Mouse (Mus musculus) cerebellum, adult 9-10 months (tissue): ENCODE data around the gene Sh3rf3.

Experiments used
- DNase-seq: peaks from one replicate; pipeline ENCODE4 v3.0.0; 2022

Sh3rf3 gene

DNA sequence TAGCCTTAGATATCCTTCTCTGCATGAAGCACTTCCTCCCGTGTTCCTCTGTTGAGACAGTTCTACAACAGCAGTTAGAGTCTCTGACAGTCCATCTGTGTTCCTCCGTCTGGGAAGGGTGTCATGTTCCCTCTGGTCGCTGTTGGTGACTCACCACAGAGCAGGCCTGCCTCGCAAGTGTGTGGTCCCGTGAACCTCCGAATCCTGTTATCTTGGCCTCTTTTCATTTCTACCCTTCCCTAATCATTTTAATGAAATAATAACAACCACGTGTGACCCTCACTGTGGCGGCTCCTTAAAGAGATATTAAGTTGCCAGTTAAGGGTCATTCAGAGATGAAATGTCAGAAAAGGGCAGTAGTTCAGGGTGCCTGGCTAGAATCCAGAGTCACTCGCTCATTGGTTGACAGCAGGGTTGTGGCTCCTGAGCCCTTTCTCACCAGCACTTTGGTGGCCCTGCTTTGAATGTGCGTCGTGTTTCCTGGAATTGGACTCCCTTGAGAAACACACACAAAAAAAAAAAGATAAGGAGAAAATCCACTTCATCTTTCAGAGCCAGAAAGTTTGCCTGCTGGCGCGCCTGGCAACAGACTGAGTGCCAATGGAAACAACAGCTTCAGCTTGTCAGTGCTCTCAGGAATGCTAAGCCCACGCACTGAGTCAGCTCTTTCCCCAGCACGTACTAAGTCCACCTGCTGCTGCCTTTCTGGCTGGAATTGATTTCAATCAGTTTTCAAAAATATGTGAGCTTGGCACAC lies 301.6 kb downstream of the Sh3rf3 start:
- DNase-seq: no peak

GRCm38 (mm10) chr10:59115691-59116090 lies 302.5 kb downstream of the Sh3rf3 start:
- DNase-seq: no peak

DNA sequence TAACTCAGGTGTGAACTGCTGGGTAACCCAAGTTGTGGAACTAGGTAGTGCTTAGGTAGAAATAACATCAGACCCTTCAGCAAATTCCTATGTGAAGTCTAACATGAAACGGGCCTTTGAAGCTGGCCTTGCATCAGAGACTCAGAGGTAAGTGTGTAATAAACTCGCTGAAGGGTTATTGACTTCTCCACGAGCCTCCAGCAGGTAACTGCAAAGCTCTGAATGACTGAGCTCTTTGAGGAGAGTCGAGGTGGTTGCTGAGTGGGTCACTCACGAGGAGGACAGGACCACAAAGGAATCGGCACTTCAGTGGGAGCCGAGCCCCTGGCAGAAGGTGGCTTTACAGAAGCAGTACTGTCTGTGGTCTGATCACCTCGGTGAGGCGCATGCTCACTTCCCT lies 303.2 kb downstream of the Sh3rf3 start:
- DNase-seq: no peak

GRCm38 (mm10) chr10:59117555-59117954 lies 304.4 kb downstream of the Sh3rf3 start:
- no peak for DNase-seq

DNA sequence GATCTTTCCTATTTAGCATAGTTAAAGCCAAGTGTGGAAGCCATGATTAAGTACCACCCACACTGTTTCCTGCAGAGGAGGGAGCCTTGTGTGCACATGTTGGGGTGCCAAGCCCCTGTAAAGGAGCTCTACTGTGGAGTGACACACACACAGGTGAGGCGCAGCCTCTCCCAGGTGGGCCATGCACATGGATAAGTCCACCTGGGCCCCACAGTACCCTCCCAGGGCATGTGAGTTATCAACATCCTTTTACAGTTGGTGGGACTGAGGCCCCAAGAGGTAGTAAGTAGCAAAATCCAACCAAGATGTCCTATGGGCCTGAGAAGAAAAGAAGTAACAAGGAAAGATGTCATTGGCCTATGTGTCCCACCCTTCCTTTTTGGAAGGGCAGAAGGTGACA lies 305.8 kb downstream of the Sh3rf3 start:
- no peak for DNase-seq

- no peak for DNase-seq
Measured at GRCm38 (mm10) chr10:59119811-59120210, 306.7 kb downstream of the Sh3rf3 start.

- no peak for DNase-seq
Measured at GRCm38 (mm10) chr10:59125497-59125896, 312.3 kb downstream of the Sh3rf3 start.

- DNase-seq: no peak
Measured at GRCm38 (mm10) chr10:59127637-59128036, 314.5 kb downstream of the Sh3rf3 start.

DNA sequence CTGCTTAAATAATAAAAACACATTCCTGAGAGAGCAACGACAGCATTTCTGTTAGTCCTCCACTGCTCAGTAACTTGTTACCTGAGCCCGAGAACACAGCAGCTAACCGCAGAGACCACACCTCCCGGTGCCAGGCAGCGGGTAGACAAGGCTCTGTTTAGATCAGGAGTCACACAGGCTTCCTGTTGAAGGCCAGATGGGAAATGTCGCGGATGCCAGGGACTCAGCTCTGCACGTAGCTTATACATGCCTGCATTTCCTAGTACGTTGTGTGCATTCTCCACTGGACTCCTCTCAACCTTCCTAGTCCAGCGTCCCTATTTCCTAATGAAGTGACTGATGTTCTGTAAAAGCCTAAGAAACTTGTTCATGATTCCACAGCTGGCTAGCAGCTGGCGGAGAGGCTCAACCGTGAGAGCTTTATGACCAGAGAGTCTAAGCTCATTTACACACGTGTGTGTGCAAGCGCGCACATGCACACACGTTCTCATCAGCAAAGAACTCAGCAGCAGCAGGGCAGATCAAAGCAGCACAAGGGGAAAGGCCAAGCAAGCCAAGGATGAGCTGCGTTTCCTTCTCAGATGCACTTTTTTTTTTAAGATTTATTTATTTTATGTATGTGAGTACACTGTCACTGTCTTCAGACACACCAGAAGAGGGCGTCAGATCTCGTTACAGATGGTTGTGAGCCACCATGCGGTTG lies 318.9 kb downstream of the Sh3rf3 start:
- no peak for DNase-seq

DNA sequence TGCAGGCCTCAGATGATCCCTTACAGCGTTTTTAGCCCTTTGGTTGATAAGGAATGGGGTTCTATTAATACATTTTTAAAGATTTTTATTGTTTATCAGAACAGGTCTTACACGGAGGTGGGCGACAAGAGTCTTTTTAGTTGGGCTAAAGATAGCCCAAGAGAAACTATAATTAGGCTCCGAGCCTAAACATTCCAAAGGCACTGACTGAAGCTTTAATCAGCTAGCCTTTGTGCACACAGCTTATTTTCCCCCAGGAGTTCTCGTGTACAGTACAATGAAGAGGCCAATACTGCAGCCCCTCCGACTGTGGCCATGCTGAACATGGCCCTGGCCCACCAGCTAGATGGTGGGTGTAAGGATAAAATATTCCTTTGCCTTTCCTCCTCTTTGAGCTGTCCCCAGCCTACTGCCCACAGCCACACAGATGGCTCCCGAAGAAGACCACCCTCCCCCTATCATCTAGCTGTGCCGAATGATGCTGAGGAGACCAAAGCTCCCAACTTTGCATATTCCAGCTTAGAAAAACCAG lies 320.4 kb downstream of the Sh3rf3 start:
- DNase-seq: no peak

- DNase-seq: peak; percentile 28
Measured at GRCm38 (mm10) chr10:59149956-59150383, 336.8 kb downstream of the Sh3rf3 start.

- DNase-seq: no peak
Measured at GRCm38 (mm10) chr10:59150938-59151657, 337.9 kb downstream of the Sh3rf3 start.

- no peak for DNase-seq
Measured at GRCm38 (mm10) chr10:59152544-59153081, 339.5 kb downstream of the Sh3rf3 start.

DNA sequence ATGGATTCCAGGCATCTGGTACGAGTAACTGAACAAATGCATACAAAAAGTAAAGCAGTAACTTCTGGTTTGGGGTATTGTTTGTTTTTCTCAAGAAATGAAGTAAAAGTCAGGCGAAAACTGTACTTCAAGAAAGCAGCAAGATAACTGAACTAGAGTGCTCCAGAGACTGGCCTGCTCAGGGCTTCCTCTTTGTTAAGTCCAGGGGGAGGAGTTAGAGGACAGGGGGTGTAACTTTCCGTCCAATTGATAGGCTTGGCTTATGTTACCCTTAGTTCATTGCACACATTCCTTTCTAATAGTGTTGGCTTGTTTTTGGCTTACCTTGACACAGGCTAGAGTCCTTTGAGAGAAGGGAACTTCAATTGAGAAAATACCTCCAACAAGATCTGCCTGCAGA lies 345.5 kb downstream of the Sh3rf3 start:
- no peak for DNase-seq

DNA sequence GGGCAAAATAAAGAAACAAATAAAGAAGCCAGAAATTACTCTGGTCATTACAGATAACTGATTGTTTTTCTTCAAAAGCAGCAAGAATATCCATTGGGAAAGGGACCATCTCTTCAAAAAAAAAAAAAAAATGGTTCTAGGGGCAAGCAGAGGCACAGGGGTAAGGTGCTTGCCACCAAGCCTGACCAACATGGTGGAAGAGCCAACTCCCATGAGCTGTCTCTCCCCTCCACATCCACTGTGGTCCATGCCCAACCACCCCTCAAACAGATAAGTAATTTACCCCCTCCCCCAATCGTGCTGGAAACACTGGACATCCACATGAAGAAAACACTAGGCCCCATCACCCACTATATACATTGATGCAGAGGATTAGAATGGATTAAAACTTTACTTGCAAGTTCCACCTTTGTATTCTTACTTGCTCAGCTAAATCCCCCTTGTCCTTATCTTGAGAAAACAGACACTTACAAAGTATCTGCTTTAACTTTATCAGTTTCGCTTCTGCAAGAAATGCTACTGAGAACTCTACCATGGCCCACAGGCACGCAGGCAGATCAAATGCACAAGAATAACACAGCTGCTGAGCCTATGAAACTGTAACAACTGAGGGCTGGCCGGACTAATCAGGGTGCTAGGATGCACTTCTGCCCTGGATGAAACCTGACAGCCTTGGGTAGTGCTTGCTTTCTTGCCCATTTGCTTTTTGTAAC lies 349.2 kb downstream of the Sh3rf3 start:
- DNase-seq: no peak

GRCm38 (mm10) chr10:59166104-59166944 lies 353.2 kb downstream of the Sh3rf3 start:
- DNase-seq: peak; percentile 26

DNA sequence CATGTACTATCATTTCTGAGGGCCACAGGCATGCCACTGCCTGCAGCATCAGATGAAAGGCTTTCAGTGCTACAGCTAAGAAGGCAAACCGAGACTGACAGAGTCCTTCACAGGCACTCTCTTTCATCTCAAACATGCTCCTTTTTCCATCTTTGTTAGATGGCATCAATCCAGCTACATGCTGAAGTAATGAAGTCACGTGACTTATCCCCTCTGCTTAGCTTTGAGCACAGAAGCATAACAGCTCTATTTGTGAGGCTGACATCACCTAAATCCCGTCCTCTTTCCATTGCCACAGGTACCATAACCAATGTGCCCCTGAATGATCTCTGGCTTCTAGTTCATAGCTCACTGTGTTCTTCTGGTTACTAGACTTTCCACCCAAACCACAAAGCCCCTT lies 357.9 kb downstream of the Sh3rf3 start:
- no peak for DNase-seq

GRCm38 (mm10) chr10:59172539-59172938 lies 359.4 kb downstream of the Sh3rf3 start:
- no peak for DNase-seq

GRCm38 (mm10) chr10:59179620-59180019 lies 366.5 kb downstream of the Sh3rf3 start:
- DNase-seq: no peak

DNA sequence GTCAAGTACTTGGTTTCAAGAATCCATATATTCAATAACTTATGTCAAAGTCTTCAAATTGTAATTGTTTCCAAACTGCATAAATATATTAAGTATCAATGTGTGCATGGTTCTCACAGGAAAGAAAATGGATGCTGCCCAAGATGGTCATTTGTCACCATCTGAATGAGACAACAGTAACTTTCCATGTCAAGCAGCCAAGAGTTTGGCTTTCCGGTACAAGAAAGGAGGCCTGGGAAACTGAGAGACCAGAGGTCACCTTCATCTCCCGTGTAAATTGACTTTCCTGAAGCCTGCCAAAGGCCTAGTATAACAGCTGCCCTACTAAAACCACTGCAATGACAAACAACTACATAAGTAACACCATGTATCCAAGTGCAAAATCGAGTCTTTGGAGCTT lies 369.1 kb downstream of the Sh3rf3 start:
- no peak for DNase-seq
